Mouse (Mus musculus) layer of hippocampus, adult 8-10 months (tissue): ENCODE measurements around the gene Mfsd4a. TPM values are rescaled to one million over a fixed set of nuclear protein-coding genes. Genes with fewer than 3 reads are reported as not detected.

Source experiments
- DNase-seq, 2 experiments: peaks; one replicate each; pipeline ENCODE4 v3.0.0; 2022; ENCODE audit warnings: low spot score in 2 of 2
- total RNA-seq, 4 experiments: library from RNA; stranded (reverse); gene quantifications; 2 replicates each; pipeline ENCODE4 v1.2.4; 2022

The Mfsd4a gene
- total RNA-seq = 10 to 100 TPM; 64.6 to 84.2 (median 78.5) TPM

DNA sequence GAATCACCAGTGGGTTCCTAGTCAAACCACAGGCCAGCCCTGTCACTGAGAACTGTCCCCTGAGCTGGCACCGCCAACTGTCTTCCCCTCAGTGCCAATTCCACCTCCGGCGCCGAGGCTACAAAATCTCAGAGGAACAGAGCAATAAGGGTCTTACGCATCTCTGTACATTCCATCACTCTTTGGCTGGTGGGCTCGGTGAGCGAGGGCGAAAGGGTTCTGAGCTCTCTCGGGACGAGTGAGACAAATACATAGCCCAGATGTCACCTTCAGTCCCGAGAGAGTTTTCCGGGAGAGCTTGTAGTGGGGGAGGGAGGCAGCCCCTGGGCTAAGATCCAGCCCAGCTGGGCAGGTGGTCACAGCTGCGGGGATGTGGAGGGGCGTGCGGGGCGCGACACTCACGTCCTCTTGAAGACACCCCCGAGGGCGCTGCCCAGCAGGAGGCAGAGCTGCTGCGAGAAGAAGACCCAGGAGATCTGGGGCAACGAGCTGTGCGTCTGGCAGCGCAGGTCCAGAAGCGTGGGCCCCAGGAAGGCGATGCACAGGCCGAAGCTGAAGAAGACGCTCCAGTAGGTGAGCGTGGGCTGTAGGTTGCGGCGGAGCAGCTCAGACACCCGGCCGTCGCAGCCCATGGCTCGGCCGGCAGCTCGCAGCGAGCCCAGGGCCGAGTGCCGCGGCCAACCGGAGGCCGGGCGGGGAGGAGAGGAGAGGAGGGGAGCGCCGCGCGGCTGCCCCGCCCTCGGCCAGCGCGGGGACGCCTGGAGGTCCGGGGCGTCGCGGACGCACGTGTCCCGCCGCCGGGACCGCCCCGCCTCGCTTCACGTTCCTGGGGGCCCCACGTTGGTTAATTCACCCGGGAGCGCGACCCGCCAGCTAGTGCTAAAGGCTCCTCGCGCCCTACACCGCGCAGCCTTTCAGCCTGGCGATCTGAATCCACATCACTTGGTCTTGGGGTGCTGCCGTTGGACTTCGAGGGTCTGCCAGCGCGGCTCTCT is at the start of gene Mfsd4a:
Gene Mfsd4a (minus strand): TSS at position 802 of the 995 bp plus-strand sequence.
- DNase-seq = peak in 1 of 2 experiments; percentile 29

GRCm38 (mm10) chr1:132116606-132117005 is 48.7 kb upstream of the Mfsd4a start:
- DNase-seq = peak in 1 of 2 experiments; percentile 75

DNA sequence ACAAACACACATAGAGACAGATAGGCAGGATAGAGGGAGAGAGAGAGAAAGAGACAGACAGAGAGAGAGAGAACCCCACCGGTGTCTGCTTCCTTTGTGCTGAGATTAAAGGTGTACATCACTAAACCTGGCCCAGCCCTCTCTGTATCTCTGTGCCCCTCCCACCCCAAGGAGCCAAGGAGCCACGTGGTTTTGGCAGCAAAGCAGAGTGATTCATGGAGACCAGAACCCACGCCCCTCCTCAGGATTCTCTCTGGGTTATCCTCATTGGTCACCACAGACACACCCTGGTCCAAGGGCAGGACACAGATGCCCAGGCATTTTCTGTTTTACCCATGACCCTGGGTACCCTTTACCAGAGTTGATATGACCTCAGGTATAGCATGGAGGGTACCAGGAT is 45.2 kb upstream of the Mfsd4a start:
- DNase-seq = no peak

DNA sequence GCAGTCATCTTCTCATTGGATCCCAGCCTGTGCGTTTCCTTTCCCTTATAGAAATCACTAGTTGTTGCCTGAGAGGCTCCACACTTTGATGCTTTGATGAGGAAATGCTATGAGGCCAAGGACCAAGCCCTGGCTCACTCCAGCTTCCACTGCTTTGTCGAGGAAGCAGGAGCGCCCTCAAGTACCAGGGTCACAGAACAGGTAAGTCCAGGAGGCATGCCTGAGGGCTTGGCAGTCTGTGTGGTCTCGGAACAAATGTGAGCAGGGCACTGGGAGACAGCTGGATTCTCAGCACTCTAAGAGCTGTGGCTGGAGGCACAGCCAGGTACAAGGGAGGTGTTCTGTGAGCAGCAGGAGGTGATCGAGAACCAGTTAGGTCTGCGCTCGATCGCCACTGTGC is 44.6 kb upstream of the Mfsd4a start:
- no peak for DNase-seq

DNA sequence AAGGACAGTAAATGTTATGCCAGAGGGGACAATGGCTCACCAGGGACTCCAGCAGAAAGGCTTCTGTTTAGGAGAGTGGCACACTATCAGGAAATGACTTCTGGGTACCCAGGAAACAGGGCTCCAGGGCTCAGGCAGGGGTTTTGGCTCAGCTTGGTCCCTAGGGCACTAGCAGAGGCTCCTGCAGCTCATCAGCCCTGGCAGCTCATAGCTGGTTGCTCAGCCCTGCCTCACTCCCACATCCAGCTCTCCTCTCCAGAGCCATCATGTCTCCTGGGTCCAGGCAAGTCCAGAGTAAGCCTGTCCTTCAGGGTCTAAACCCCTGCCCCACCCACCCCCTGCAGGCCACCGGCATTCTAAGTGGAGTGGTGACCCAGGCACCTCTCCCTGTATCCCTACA is 43.5 kb upstream of the Mfsd4a start:
- DNase-seq = no peak

DNA sequence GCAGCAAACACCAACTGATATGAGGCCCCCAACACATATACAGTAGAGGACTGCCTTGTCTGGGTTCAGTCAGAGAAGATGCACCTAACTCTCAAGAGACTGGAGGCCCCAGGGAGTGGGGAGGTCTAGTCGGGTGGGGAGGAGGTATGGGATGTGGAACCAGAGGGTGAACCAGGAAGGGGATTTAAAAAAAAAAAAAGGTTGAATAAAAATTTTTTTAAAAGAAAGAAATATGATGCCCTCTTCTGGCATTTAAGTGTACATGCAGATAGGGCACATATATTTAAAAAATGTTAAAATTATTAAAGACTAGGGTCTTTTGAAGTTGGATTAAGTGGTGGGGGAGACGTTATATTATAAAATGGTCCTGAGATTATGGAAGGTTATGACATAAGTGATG is 41.5 kb upstream of the Mfsd4a start:
- no peak for DNase-seq

DNA sequence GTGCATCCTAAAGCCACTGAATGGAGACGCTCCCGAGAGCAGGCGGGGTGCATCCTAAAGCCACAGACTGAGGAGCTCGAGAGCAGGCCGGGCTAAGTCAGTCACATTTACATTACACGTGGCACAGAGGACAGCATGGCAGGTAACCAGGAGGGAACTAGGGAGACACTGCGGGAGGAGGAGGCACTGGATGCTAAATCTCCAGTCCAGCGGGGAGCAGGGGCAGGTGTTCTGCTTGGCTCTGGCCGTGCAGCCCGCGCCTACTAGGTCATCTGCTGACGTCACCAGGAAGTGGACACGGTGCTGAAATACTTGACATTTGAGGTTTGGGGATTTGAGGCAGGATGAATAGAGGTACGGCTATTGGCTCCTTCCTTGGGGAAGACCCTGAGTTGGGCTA is 36.5 kb upstream of the Mfsd4a start:
- no peak for DNase-seq

DNA sequence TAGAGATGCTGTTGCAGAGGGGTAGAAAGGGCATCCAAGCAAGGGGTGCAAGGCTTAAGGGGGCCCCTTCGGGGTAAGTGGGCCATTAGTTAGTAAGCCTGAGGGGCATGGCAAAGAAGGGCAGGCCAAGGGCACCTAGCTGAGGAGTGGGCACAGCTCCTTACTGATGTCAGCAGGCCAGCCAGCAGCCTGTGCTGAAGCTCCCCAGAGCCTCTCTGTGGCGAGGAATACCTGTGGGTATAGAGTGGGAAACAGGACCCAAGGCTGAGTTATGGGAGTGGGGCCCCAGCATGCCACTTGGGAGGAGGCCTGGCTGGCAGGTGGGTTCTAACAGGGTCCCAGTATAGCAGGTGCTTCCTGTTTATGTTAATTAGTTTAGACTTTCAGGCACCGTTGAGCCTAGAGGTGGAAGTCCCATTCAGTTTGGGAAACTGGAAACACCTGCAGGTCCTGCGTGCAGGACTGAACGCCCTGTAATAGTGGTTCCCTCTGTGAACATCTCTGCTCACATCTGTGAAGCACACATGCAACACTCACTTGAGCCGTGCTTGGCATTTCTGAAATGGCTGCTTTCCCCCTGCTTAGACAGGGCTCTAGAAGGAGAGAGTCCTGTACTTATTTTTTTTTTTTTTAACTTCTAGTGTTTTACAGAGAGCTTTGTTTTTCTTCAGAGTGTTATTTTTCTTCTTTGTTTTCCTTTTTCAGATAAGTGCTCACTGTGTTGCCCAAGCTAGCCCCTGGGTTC is 34.3 kb upstream of the Mfsd4a start:
- DNase-seq = no peak

- DNase-seq = no peak
Measured at GRCm38 (mm10) chr1:132099775-132100174, 31.9 kb upstream of the Mfsd4a start.

DNA sequence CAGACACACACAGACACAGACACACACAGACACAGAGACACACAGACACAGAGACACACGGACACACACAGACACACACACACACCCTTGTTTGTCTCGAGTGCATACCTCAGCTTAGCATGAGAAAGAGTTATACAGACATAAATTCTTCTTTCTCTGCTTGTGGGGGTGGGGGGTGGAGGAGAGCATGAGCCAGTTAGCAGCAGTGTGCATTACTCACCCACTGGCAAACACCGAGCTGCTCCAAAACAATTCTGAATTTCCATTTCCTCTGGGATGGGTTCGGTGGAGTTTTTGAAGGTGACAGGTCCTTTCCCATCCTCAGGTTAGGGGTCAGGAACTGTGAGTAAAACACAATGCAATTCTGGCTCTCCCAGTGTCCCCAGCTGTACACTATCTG is 31.2 kb upstream of the Mfsd4a start:
- DNase-seq = no peak

DNA sequence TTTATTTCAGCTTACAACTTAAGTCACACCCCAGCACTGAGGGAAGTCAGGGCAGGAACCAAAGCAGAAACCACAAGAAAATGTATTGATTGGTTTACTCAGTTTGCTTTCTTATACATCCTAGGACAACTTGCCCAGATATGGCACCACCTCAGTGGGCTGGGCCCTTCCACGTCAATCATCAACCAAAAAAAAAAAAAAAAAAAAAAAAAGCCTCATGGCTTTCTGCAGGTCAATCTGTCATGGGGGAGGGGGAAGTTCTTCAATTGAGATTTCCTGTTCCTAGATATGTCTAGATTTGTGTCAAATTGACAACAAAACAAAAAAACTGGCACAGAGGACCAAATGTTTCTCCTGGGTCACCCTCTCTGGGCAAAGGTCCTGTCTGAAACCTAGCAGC is 30.2 kb upstream of the Mfsd4a start:
- DNase-seq = no peak

GRCm38 (mm10) chr1:132095356-132096004 is 27.6 kb upstream of the Mfsd4a start:
- no peak for DNase-seq

- DNase-seq = no peak
Measured at GRCm38 (mm10) chr1:132093269-132093668, 25.4 kb upstream of the Mfsd4a start.

DNA sequence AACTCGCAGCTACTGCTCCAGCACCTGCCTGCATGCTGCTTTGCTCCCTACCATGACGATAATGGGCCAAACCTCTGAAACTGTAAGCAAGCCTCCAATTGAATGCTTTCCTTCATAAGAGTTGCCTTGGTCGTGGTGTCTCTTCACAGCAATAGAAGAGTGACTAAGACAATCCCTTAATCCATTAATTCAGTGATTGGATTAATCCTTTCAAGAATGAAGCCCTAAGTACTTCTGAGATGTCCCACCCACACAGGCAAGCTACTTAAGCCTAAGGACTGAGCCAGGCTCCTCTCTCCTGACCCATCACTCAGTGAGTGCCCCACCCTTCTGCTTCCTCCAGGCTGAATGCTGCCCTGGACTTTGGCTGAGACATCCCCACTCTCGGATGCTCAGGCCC is 22.4 kb upstream of the Mfsd4a start:
- no peak for DNase-seq

DNA sequence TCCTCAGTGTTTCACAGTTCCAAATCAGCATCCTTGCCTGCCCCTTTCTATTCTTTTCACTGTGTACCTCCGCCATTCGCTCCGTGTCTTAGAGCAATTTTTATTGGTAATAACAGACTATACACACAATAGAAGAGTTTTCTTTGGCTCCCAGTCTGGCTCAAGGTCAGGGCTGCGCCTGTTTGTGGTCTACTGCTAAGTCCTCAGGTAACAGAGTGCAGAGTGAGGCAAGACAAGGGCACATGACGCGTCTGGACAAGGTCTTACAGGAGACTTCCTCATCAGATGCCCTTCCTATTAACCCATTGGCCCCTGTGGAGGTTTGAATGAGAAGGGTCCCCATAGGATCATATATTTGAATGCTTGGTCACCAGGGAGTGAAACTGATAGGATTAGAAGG is 21.9 kb upstream of the Mfsd4a start:
- DNase-seq = no peak

GRCm38 (mm10) chr1:132088181-132088671 is 20.4 kb upstream of the Mfsd4a start:
- DNase-seq = no peak

DNA sequence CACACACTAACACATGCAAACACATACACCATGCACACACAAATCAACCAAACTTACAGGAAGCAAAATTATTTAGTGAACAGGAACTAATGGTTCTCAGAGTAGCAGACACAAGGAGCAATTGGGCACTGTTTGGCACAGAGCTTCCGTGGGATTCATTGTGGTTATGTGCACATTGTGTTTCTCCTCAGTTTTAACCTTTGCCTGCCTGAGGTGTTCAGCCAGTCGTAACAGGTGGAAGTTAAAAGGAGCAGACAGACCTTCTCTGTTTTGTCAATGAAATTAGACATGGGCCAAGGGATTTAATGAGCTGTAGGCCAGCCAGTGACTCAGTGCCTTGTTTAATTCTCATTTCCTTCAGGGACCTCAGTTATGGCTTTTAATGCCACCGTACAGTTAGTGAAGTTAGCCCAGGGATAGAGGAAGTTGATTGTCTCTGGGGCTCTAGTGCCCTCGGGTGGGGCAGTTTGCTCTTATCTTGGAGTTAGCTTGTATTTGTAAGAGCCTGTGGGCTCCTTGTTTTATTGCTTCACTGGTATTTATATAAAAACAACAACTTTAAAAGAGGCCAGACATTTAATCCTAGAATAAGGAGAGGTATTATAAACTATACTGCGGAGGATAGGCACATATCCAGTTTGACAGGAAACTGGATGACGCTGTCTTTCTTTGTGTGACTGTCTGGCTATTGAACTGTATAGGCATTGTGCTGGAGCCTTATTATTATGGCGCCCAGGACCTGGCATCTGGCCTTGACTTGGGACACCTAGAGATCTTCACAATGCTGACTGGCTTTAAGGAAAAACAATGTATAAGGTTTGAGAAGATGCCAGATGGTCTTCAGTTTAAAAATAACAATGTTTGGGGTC is 17.6 kb upstream of the Mfsd4a start:
- DNase-seq = no peak

DNA sequence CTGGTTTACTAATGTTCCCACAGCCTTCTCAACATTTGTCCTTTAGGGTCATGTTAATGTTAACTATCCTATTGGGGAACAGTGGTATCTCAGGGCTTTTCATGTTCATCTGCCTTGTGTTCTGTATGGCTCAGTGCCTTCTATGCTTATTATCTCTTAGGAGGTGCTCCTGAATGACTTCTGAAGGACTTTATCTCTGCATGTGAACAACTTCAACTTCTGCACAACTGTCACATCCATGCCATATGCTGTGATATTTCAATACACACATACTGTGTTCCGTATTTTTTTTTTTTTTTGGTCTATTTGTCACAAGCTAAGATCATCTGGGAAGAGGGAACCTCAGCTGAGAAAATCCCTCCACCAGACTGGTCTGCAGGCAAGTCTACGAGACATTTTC is 10.6 kb upstream of the Mfsd4a start:
- no peak for DNase-seq

GRCm38 (mm10) chr1:132075576-132075975 is 7.7 kb upstream of the Mfsd4a start:
- no peak for DNase-seq

GRCm38 (mm10) chr1:132070659-132071058 is 2.8 kb upstream of the Mfsd4a start:
- no peak for DNase-seq

DNA sequence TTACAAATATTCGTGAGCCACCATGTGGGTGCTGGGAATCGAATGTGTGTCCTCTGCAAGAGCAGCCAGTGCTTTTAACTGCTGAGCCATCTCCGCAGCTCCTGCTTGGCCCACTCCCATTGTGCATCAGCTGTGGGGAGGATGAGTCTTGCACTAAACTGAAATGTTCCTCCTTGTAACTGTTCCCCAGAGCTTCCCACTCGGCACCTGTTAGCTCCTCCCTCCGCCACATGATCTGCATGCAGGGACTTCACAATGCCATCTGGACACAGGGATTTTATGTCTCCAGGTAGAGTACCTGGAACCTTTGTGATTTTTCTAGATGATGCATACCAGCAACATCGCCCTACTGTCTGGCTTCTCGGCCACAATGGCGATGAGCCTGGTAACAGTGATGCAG is 1.6 kb upstream of the Mfsd4a start:
- peak in 1 of 2 experiments; percentile 22 for DNase-seq
